Mouse (Mus musculus) limb, embryonic 13.5 days (tissue): ENCODE measurements around the gene Mrpl51. TPM values are rescaled to one million over a fixed set of nuclear protein-coding genes. Genes with fewer than 3 reads are reported as not detected.

Experiments
- ATAC-seq: fragments of 200-750 bp; cut with Nextera tagmentation; 2 replicates; pipeline ENCODE4 v1.8.0; 2017; ENCODE audit warnings: low read depth, moderate number of reproducible peaks, moderate TSS enrichment; ENCODE audit not compliant: low FRiP score
- H3K27ac ChIP-seq: fragments of 300-500 bp; sonication (generic); 2 replicates; pipeline ENCODE4 v1.5.1; 2015; ENCODE audit warnings: inconsistent platforms, mild to moderate bottlenecking, moderate library complexity
- H3K27me3 ChIP-seq: fragments of 300-500 bp; sonication (generic); 2 replicates; pipeline ENCODE4 v1.6.1; 2015; ENCODE audit warnings: mild to moderate bottlenecking, inconsistent platforms
- H3K36me3 ChIP-seq: fragments of 300-500 bp; sonication (generic); 2 replicates; pipeline ENCODE4 v1.6.1; 2015; ENCODE audit warnings: inconsistent platforms, mild to moderate bottlenecking, moderate library complexity
- H3K4me1 ChIP-seq: fragments of 300-500 bp; sonication (generic); 2 replicates; pipeline ENCODE4 v1.6.1; 2015; ENCODE audit warnings: inconsistent platforms
- H3K4me2 ChIP-seq: fragments of 300-500 bp; sonication (generic); replicated peaks from 2 replicates; pipeline ENCODE4 v1.6.1; 2015; ENCODE audit warnings: inconsistent platforms, mild to moderate bottlenecking, moderate library complexity
- H3K4me3 ChIP-seq: fragments of 300-500 bp; sonication (generic); 2 replicates; pipeline ENCODE4 v1.5.1; 2015; ENCODE audit warnings: moderate library complexity, mild to moderate bottlenecking, inconsistent platforms
- H3K9ac ChIP-seq: fragments of 300-500 bp; sonication (generic); 2 replicates; pipeline ENCODE4 v1.6.1; 2015; ENCODE audit warnings: mild to moderate bottlenecking, inconsistent platforms
- H3K9me3 ChIP-seq: fragments of 300-500 bp; sonication (generic); 2 replicates; pipeline ENCODE4 v1.6.1; 2016; ENCODE audit warnings: inconsistent platforms
- WGBS: fragments of 180-500 bp; shearing (Covaris S2); methylation state at CpG from one replicate; pipeline ENCODE4 v1.1.7; 2015; 5-methylcytosine and 5-hydroxymethylcytosine counted together
- microRNA-seq: library from miRNA; unstranded; fragments of <30 nt; microRNA quantifications from one replicate; pipeline ENCODE4, GENCODE M21; 2016
- polyA plus RNA-seq: library from polyadenylated mRNA; unstranded; fragments of >200 nt; fragmentation: Nextera tagmentation; extraction: Ambion mirVana; gene quantifications from 2 replicates; pipeline ENCODE4 v1.2.1, GENCODE M21; 2015

Gene Mrpl51
- polyA plus RNA-seq, 1 experiment from 2014 or later, result 213 TPM

GRCm38 (mm10) chr6:125240617-125241016, 49.0 kb downstream of the Mrpl51 start:
- Histone ChIP-seq H3K4me2 (no peak overlapping the region), H3K36me3 (no peaks in the 10 kb centered on the region), H3K27me3 (no peaks in the 10 kb centered on the region), H3K27ac (no peak overlapping the region), H3K9ac (no peak overlapping the region), H3K4me1 (no peaks in the 10 kb centered on the region), H3K9me3 (no peaks in the 10 kb centered on the region), H3K4me3 (no peak overlapping the region)
- WGBS, result 75% methylated on average over 5 of the region's 5 CpGs
- no peak for ATAC-seq

- Histone ChIP-seq H3K27ac (no peak overlapping the region), H3K9ac (no peak overlapping the region), H3K4me2 (no peak overlapping the region), H3K36me3 (no peaks in the 10 kb centered on the region), H3K27me3 (no peaks in the 10 kb centered on the region), H3K4me1 (no peaks in the 10 kb centered on the region), H3K9me3 (no peaks in the 10 kb centered on the region), H3K4me3 (no peak overlapping the region)
- 83% methylated on average over 8 of the region's 8 CpGs for WGBS
- no peak for ATAC-seq
Measured at GRCm38 (mm10) chr6:125241566-125241965, 50.0 kb downstream of the Mrpl51 start.

- Histone ChIP-seq H3K4me2 (no peak overlapping the region), H3K9me3 (no peaks in the 10 kb centered on the region), H3K36me3 (no peaks in the 10 kb centered on the region), H3K27me3 (no peaks in the 10 kb centered on the region), H3K4me1 (no peaks in the 10 kb centered on the region), H3K27ac (no peak overlapping the region), H3K4me3 (no peak overlapping the region), H3K9ac (no peak overlapping the region)
- WGBS, result 27% methylated on average over 1 of the region's 1 CpGs
- ATAC-seq, result no peak
Measured at GRCm38 (mm10) chr6:125244551-125244950, 53.0 kb downstream of the Mrpl51 start.

Small RNA genes within 50 kb of the gene (microRNA-seq; reads per million reads assigned to microRNA genes)
- gene Mir3098, result not detected
- gene Mir8113, result not detected

Other genes with a start within 250 kb of the Mrpl51 start
- 128 and 133 TPM in 2 replicates for gene Cops7a, start 226.3 kb upstream of the Mrpl51 start, polyA plus RNA-seq
- 15.7 and 19.0 TPM in 2 replicates for gene Pianp, start 195.1 kb upstream of the Mrpl51 start, polyA plus RNA-seq
- 20.6 and 21.2 TPM in 2 replicates for gene Zfp384, start 182.7 kb upstream of the Mrpl51 start, polyA plus RNA-seq
- 183 and 190 TPM in 2 replicates for gene Ing4, start 152.0 kb upstream of the Mrpl51 start, polyA plus RNA-seq
- 16.5 and 19.2 TPM in 2 replicates for gene Acrbp, start 142.1 kb upstream of the Mrpl51 start, polyA plus RNA-seq
- 0.45 and 0.80 TPM in 2 replicates for gene Lpar5, start 123.9 kb upstream of the Mrpl51 start, polyA plus RNA-seq
- 86.8 and 93.4 TPM in 2 replicates for gene Chd4, start 95.8 kb upstream of the Mrpl51 start, polyA plus RNA-seq
- 65.6 and 67.1 TPM in 2 replicates for gene Nop2, start 59.9 kb upstream of the Mrpl51 start, polyA plus RNA-seq
- gene Iffo1, start 46.6 kb upstream of the Mrpl51 start, polyA plus RNA-seq, result 31.5 and 33.1 TPM in 2 replicates
- 1,893 and 1,983 TPM in 2 replicates for gene Gapdh, start 25.3 kb upstream of the Mrpl51 start, polyA plus RNA-seq
- gene Ncapd2, start 100 bp upstream of the Mrpl51 start, polyA plus RNA-seq, result 146 and 148 TPM in 2 replicates
- 6.1 and 7.0 TPM in 2 replicates for gene Vamp1, start 23.8 kb downstream of the Mrpl51 start, polyA plus RNA-seq
- gene Tapbpl, start 40.1 kb downstream of the Mrpl51 start, polyA plus RNA-seq, result 3.1 and 3.2 TPM in 2 replicates
- gene Cd27, start 45.2 kb downstream of the Mrpl51 start, polyA plus RNA-seq, result 2.5 and 3.8 TPM in 2 replicates
- 0.80 and 0.91 TPM in 2 replicates for gene Tuba3a, start 94.2 kb downstream of the Mrpl51 start, polyA plus RNA-seq
- gene Ltbr, start 122.1 kb downstream of the Mrpl51 start, polyA plus RNA-seq, result 45.1 and 46.2 TPM in 2 replicates
- gene Scnn1a, start 128.9 kb downstream of the Mrpl51 start, polyA plus RNA-seq, result 1.1 and 1.4 TPM in 2 replicates
- gene Tnfrsf1a, start 157.6 kb downstream of the Mrpl51 start, polyA plus RNA-seq, result 68.7 and 71.4 TPM in 2 replicates
- gene Plekhg6, start 189.0 kb downstream of the Mrpl51 start, polyA plus RNA-seq, result 0.67 and 0.86 TPM in 2 replicates